Mouse (Mus musculus): ENCODE data around the gene Ninl. TPM values are rescaled to one million over a fixed set of nuclear protein-coding genes. Genes with fewer than 3 reads are reported as not detected.

Ninl gene
- polyA plus RNA-seq (2014; fragmentation: Nextera tagmentation; extraction: Ambion mirVana): 8.9 and 16.2 TPM in 2 replicates

DNA sequence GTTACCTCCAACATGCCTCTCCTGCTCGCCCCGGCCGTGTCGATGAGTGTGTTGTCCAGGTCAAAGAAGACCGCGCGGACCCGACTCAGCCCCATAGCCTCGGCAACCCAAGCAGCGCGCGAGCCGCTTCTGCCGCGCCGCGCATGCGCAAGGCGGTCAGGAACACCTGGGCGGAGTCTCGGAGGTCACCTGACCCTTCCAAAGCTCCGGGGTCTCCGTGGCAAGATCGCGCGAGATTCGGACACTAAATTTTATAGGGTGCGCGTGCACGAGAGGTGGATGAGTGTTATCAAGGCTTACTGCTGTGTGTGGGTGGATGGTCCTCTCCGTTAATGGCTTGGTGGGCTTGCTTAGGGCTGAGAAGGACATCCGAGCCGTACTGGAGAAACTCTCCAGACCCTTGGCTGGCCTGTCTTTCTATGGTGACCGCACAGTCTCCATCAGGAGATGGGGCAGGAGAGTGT, at the start of gene Ninl, which contains the start of gene Nanp:
Ninl (minus strand) TSS at position 151 of the 464 bp plus-strand sequence.
Nanp (minus strand) TSS at position 167 of the 464 bp plus-strand sequence.
- peak; percentile 97 for ATAC-seq (ENCODE audit: low FRiP score, low TSS enrichment)
- Histone ChIP-seq H3K27ac (ENCODE audit: low read depth, low read length) (peak within 1 kb of the TSS; percentile 83), H3K4me2 (replicated peaks; ENCODE audit: low read depth, low read length) (peak within 1 kb of the TSS; percentile 68), H3K27me3 (ENCODE audit: control insufficient read depth, insufficient read depth, low read length) (no peaks in the 10 kb centered on the region), H3K4me3 (ENCODE audit: low read length) (peak within 1 kb of the TSS; percentile 87), H3K9ac (ENCODE audit: low read depth, low read length) (peak within 1 kb of the TSS; percentile 97), H3K4me1 (ENCODE audit: control insufficient read depth, insufficient read depth, low read length) (peaks cover 8% of the 10 kb centered on the region), H3K9me3 (ENCODE audit: control insufficient read depth, low read length) (no peaks in the 10 kb centered on the region), H3K36me3 (ENCODE audit: control insufficient read depth, insufficient read depth, low read length) (no peaks in the 10 kb centered on the region)
- 1% methylated on average over 33 of the region's 34 CpGs for WGBS

DNA sequence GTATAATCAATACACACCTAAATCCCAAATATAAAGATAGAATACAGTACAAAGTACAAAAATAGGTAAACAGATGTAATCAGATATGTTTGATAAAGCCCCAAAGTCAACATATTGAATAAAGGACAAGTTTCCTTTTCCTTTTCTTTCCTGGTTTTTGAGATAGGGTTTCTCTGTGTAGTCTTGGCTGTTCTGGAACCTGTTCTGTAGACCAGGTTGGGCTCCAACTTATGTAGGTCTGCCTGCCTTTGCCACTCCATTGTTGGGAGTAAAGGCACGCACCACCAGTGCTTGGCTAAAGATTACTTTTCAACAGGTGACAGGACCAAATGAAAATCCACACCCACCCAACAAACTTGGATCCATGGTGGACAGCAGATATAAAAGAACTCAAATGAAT, 17.5 kb upstream of the Ninl start:
- Histone ChIP-seq H3K4me1 (ENCODE audit: control insufficient read depth, insufficient read depth, low read length) (no peaks in the 10 kb centered on the region), H3K27me3 (ENCODE audit: control insufficient read depth, insufficient read depth, low read length) (no peaks in the 10 kb centered on the region), H3K36me3 (ENCODE audit: control insufficient read depth, insufficient read depth, low read length) (no peaks in the 10 kb centered on the region), H3K9me3 (ENCODE audit: control insufficient read depth, low read length) (no peaks in the 10 kb centered on the region), H3K27ac (ENCODE audit: low read depth, low read length) (no peak overlapping the region), H3K4me3 (ENCODE audit: low read length) (no peak overlapping the region), H3K9ac (ENCODE audit: low read depth, low read length) (no peak overlapping the region), H3K4me2 (replicated peaks; ENCODE audit: low read depth, low read length) (no peak overlapping the region)
- WGBS: 82% methylated on average over 1 of the region's 1 CpGs
- no peak for ATAC-seq (ENCODE audit: low FRiP score, low TSS enrichment)

DNA sequence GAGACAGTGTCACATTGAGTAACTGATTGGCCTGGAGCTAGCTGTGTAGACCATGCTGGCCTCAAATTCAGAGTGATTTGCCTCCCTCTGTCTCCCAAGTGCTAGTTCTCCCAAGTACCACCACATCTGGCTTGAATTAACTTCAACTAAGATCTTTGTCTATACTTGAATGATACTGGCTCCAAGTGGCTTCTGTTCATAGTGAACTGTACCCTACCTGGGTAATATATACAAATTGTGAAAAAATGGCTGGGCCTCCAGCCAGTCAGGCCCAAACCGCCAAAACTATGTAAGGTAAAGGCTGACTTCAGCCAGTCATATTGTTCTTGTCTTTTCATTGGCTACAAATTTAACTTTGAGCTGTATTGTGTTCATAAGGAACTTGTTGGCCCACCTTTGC, 1.2 kb upstream of the Ninl start:
- no peak overlapping the region for H3K4me2 ChIP-seq (replicated peaks; ENCODE audit: low read depth, low read length)
- H3K4me3 ChIP-seq (ENCODE audit: low read length): no peak overlapping the region
- H3K9me3 ChIP-seq (ENCODE audit: control insufficient read depth, low read length): no peaks in the 10 kb centered on the region
- no peak for ATAC-seq (ENCODE audit: low FRiP score, low TSS enrichment)
- no peak overlapping the region for H3K9ac ChIP-seq (ENCODE audit: low read depth, low read length)
- WGBS: 89% methylated on average over 1 of the region's 1 CpGs
- H3K27me3 ChIP-seq (ENCODE audit: control insufficient read depth, insufficient read depth, low read length): no peaks in the 10 kb centered on the region
- H3K36me3 ChIP-seq (ENCODE audit: control insufficient read depth, insufficient read depth, low read length): no peaks in the 10 kb centered on the region
- no peak overlapping the region for H3K27ac ChIP-seq (ENCODE audit: low read depth, low read length)
- H3K4me1 ChIP-seq (ENCODE audit: control insufficient read depth, insufficient read depth, low read length): peaks cover 8% of the 10 kb centered on the region

- peak overlapping the region; percentile 87 for H3K4me3 ChIP-seq (ENCODE audit: low read length)
- peak; percentile 11; the same call in 1 of the 2 replicates for ATAC-seq (ENCODE audit: low FRiP score, low TSS enrichment)
- 54% methylated on average over 8 of the region's 8 CpGs for WGBS
- H3K9me3 ChIP-seq (ENCODE audit: control insufficient read depth, low read length): no peaks in the 10 kb centered on the region
- H3K4me2 ChIP-seq (replicated peaks; ENCODE audit: low read depth, low read length): peak overlapping the region; percentile 68
- H3K9ac ChIP-seq (ENCODE audit: low read depth, low read length): peak overlapping the region; percentile 97
- no peak overlapping the region; the same call in 1 of the 2 replicates for H3K27ac ChIP-seq (ENCODE audit: low read depth, low read length)
- H3K36me3 ChIP-seq (ENCODE audit: control insufficient read depth, insufficient read depth, low read length): no peaks in the 10 kb centered on the region
- no peaks in the 10 kb centered on the region for H3K27me3 ChIP-seq (ENCODE audit: control insufficient read depth, insufficient read depth, low read length)
- H3K4me1 ChIP-seq (ENCODE audit: control insufficient read depth, insufficient read depth, low read length): peaks cover 8% of the 10 kb centered on the region
Observed at GRCm38 (mm10) chr2:151039726-151040125, 544 bp upstream of the Ninl start.

- WGBS: under 1% methylated on average over 30 of the region's 30 CpGs
Observed at GRCm38 (mm10) chr2:151038811-151039222, 365 bp downstream of the Ninl start.

GRCm38 (mm10) chr2:151037876-151038552, 1.2 kb downstream of the Ninl start:
- H3K36me3 ChIP-seq (ENCODE audit: control insufficient read depth, insufficient read depth, low read length): no peaks in the 10 kb centered on the region
- peak overlapping the region; percentile 87 for H3K4me3 ChIP-seq (ENCODE audit: low read length)
- H3K9ac ChIP-seq (ENCODE audit: low read depth, low read length): peak overlapping the region; percentile 97
- WGBS: 63% methylated on average over 18 of the region's 18 CpGs
- H3K27ac ChIP-seq (ENCODE audit: low read depth, low read length): no peak overlapping the region
- no peaks in the 10 kb centered on the region for H3K27me3 ChIP-seq (ENCODE audit: control insufficient read depth, insufficient read depth, low read length)
- H3K9me3 ChIP-seq (ENCODE audit: control insufficient read depth, low read length): no peaks in the 10 kb centered on the region
- H3K4me2 ChIP-seq (replicated peaks; ENCODE audit: low read depth, low read length): peak overlapping the region; percentile 68
- no peak for ATAC-seq (ENCODE audit: low FRiP score, low TSS enrichment)
- H3K4me1 ChIP-seq (ENCODE audit: control insufficient read depth, insufficient read depth, low read length): peaks cover 8% of the 10 kb centered on the region

More at GRCm38 (mm10) chr2:151038811-151039222, 365 bp downstream of the Ninl start:
- Histone ChIP-seq H3K36me3 (ENCODE audit: control insufficient read depth, insufficient read depth, low read length) (no peaks in the 10 kb centered on the region), H3K9me3 (ENCODE audit: control insufficient read depth, low read length) (no peaks in the 10 kb centered on the region), H3K4me3 (ENCODE audit: low read length) (peak overlapping the region; percentile 87), H3K27me3 (ENCODE audit: control insufficient read depth, insufficient read depth, low read length) (no peaks in the 10 kb centered on the region), H3K4me2 (replicated peaks; ENCODE audit: low read depth, low read length) (peak overlapping the region; percentile 68), H3K27ac (ENCODE audit: low read depth, low read length) (peak overlapping the region; percentile 83), H3K4me1 (ENCODE audit: control insufficient read depth, insufficient read depth, low read length) (peaks cover 8% of the 10 kb centered on the region), H3K9ac (ENCODE audit: low read depth, low read length) (peak overlapping the region; percentile 97)
- ATAC-seq (ENCODE audit: low FRiP score, low TSS enrichment): peak; percentile 70; the same call in 1 of the 2 replicates

DNA sequence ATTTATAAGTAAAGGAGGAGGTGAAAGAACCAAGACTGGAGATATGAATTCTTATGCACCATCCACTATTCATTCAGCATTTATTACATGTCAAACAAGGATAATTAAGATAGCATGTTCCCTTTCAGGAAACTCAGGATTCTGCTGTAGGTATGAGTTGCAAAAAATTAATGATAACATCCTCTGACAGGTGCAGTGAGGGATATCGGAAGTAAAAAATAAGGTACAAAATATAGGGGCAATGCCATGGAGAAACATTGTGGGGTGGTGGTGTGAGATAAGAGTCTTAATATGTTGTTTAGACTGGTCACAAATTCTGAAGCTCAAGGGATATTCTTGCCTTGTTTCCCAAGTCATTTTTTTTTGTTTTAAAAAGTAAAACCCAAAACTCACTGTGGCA, 1.9 kb downstream of the Ninl start:
- H3K4me3 ChIP-seq (ENCODE audit: low read length): no peak overlapping the region

GRCm38 (mm10) chr2:151036721-151037120, 2.5 kb downstream of the Ninl start:
- ATAC-seq (ENCODE audit: low FRiP score, low TSS enrichment): no peak
- H3K27ac ChIP-seq (ENCODE audit: low read depth, low read length): no peak overlapping the region
- no peaks in the 10 kb centered on the region for H3K9me3 ChIP-seq (ENCODE audit: control insufficient read depth, low read length)
- H3K36me3 ChIP-seq (ENCODE audit: control insufficient read depth, insufficient read depth, low read length): no peaks in the 10 kb centered on the region
- peaks cover 8% of the 10 kb centered on the region for H3K4me1 ChIP-seq (ENCODE audit: control insufficient read depth, insufficient read depth, low read length)
- WGBS: 89% methylated on average over 2 of the region's 2 CpGs
- no peak overlapping the region for H3K4me3 ChIP-seq (ENCODE audit: low read length)
- H3K27me3 ChIP-seq (ENCODE audit: control insufficient read depth, insufficient read depth, low read length): no peaks in the 10 kb centered on the region
- no peak overlapping the region for H3K4me2 ChIP-seq (replicated peaks; ENCODE audit: low read depth, low read length)
- no peak overlapping the region for H3K9ac ChIP-seq (ENCODE audit: low read depth, low read length)

More for the DNA sequence above, 1.9 kb downstream of the Ninl start:
- H3K4me2 ChIP-seq (replicated peaks; ENCODE audit: low read depth, low read length): no peak overlapping the region
- no peak for ATAC-seq (ENCODE audit: low FRiP score, low TSS enrichment)
- WGBS: 94% methylated on average over 1 of the region's 1 CpGs
- H3K27ac ChIP-seq (ENCODE audit: low read depth, low read length): no peak overlapping the region
- no peak overlapping the region for H3K9ac ChIP-seq (ENCODE audit: low read depth, low read length)
- H3K4me1 ChIP-seq (ENCODE audit: control insufficient read depth, insufficient read depth, low read length): peaks cover 8% of the 10 kb centered on the region
- H3K27me3 ChIP-seq (ENCODE audit: control insufficient read depth, insufficient read depth, low read length): no peaks in the 10 kb centered on the region
- H3K9me3 ChIP-seq (ENCODE audit: control insufficient read depth, low read length): no peaks in the 10 kb centered on the region
- no peaks in the 10 kb centered on the region for H3K36me3 ChIP-seq (ENCODE audit: control insufficient read depth, insufficient read depth, low read length)

GRCm38 (mm10) chr2:151034435-151034834, 4.7 kb downstream of the Ninl start:
- Histone ChIP-seq H3K4me3 (ENCODE audit: low read length) (no peak overlapping the region), H3K9ac (ENCODE audit: low read depth, low read length) (no peak overlapping the region), H3K36me3 (ENCODE audit: control insufficient read depth, insufficient read depth, low read length) (no peaks in the 10 kb centered on the region; the same call in 1 of the 2 replicates), H3K9me3 (ENCODE audit: control insufficient read depth, low read length) (no peaks in the 10 kb centered on the region), H3K4me1 (ENCODE audit: control insufficient read depth, insufficient read depth, low read length) (peaks cover 8% of the 10 kb centered on the region), H3K4me2 (replicated peaks; ENCODE audit: low read depth, low read length) (no peak overlapping the region), H3K27ac (ENCODE audit: low read depth, low read length) (no peak overlapping the region), H3K27me3 (ENCODE audit: control insufficient read depth, insufficient read depth, low read length) (no peaks in the 10 kb centered on the region)
- whole genome bisulfite sequencing: 91% methylated on average over 3 of the region's 3 CpGs
- ATAC-seq (ENCODE audit: low FRiP score, low TSS enrichment): no peak
